Mouse (Mus musculus): ENCODE results near the gene Cdc37l1. TPM values are rescaled to one million over a fixed set of nuclear protein-coding genes. Genes with fewer than 3 reads are reported as not detected.

Gene Cdc37l1
- polyA plus RNA-seq, 1 experiment from 2014 or later, result 46.7 TPM

DNA sequence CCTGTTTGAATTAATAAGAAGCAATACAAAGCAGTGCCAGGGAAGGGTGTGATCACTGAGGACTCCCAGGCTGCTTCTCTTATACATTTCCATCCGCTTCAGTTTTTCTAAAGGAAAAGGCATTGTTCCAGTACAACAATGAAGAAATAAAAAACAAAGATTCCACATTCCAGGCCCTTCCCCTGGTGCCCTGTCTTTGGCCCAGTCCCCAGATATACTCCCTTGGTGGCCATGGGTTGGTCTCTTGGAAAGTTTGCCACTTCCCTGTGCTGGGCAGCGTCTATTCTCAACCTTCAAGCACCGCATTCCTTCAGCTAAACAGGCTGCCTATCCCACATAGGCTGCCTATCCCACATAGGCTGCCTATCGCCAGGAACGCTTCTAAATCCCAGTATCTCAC is 46.9 kb downstream of the Cdc37l1 start:
- Histone ChIP-seq H3K4me1 (no peaks in the 10 kb centered on the region), H3K27ac (replicated peaks) (no peak overlapping the region), H3K27me3 (replicated peaks) (no peaks in the 10 kb centered on the region), H3K9ac (replicated peaks) (no peak overlapping the region), H3K4me2 (no peak overlapping the region), H3K9me3 (replicated peaks) (no peaks in the 10 kb centered on the region), H3K36me3 (peaks cover 10% of the 10 kb centered on the region; the same call in 1 of the 2 replicates), H3K4me3 (replicated peaks) (no peak overlapping the region)
- WGBS, result 85% methylated on average over 5 of the region's 5 CpGs
- ATAC-seq (ENCODE audit: low FRiP score), result no peak

DNA sequence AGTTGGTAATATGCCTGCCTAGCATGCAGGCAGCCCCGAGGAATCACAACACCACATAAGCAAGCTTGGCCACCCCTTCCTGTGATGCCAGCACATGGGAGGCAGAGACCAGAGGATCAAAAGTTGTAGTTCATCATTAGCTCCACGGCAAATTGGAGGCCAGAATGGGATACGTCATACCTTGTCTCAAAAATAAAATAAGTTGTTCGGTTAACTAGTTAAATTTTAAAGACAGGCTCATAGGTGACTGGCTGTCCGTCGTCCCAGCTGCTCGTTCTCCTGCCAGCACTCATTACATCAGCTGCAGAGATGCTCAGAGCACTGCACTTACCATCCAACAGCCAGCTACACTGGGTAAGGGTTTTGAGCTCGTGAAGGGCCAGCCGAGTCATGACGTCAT is 47.4 kb downstream of the Cdc37l1 start:
- WGBS, result 95% methylated on average over 10 of the region's 10 CpGs
- Histone ChIP-seq H3K9ac (replicated peaks) (no peak overlapping the region), H3K27ac (replicated peaks) (no peak overlapping the region), H3K4me1 (no peaks in the 10 kb centered on the region), H3K9me3 (replicated peaks) (no peaks in the 10 kb centered on the region), H3K27me3 (replicated peaks) (no peaks in the 10 kb centered on the region), H3K36me3 (peaks cover 10% of the 10 kb centered on the region; the same call in 1 of the 2 replicates), H3K4me2 (no peak overlapping the region), H3K4me3 (replicated peaks) (no peak overlapping the region)
- ATAC-seq (ENCODE audit: low FRiP score), result no peak

DNA sequence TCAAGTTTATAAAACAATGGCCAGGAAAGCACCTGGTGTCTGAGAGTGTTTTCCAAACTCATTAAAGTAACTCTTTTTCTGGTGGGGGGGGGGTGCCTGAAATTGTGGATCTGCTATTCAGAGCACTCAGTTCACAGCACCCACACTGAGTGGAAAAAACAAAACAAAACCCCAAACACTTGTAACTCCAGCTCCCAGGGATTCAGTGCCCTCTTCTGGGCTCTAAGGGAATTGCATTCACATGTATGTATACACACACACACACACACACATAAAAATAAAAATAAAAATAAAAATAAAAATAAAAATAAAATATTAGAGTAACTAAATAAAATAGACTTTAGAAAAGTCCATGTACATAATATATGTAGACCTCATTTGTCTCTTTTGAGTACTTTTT is 49.2 kb downstream of the Cdc37l1 start:
- H3K36me3 ChIP-seq, result peaks cover 10% of the 10 kb centered on the region; the same call in 1 of the 2 replicates
- no peak for ATAC-seq (ENCODE audit: low FRiP score)

DNA sequence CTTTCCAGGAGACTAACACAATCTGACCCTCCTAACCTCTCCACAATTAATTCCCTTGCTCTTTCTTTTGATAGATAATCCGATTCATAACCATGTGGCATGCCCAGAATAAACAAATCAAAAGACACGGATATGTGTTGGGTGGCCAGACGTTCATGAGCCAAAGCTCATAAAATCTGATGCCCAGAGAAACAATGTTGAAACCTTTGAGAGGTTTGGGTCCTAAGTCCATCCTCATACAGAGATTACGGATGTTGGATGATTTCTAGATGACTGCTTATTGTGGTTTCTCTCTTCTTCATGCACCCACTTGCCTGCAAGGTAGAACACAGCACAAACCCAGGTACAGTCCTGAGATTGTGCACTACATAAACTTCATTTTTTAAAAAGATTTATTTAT is 50.1 kb downstream of the Cdc37l1 start:
- 94% methylated on average over 4 of the region's 4 CpGs for WGBS
- Histone ChIP-seq H3K9ac (replicated peaks) (no peak overlapping the region), H3K27me3 (replicated peaks) (no peaks in the 10 kb centered on the region), H3K4me3 (replicated peaks) (no peak overlapping the region), H3K27ac (replicated peaks) (no peak overlapping the region), H3K4me2 (no peak overlapping the region), H3K9me3 (replicated peaks) (no peaks in the 10 kb centered on the region), H3K36me3 (peaks cover 10% of the 10 kb centered on the region; the same call in 1 of the 2 replicates), H3K4me1 (peaks cover under 1% of the 10 kb centered on the region)
- ATAC-seq (ENCODE audit: low FRiP score), result no peak

More for the DNA sequence above, 49.2 kb downstream of the Cdc37l1 start:
- Histone ChIP-seq H3K9me3 (replicated peaks) (no peaks in the 10 kb centered on the region), H3K27me3 (replicated peaks) (no peaks in the 10 kb centered on the region), H3K4me2 (no peak overlapping the region), H3K9ac (replicated peaks) (no peak overlapping the region), H3K4me1 (no peaks in the 10 kb centered on the region; the same call in 1 of the 2 replicates), H3K27ac (replicated peaks) (no peak overlapping the region), H3K4me3 (replicated peaks) (no peak overlapping the region)

DNA sequence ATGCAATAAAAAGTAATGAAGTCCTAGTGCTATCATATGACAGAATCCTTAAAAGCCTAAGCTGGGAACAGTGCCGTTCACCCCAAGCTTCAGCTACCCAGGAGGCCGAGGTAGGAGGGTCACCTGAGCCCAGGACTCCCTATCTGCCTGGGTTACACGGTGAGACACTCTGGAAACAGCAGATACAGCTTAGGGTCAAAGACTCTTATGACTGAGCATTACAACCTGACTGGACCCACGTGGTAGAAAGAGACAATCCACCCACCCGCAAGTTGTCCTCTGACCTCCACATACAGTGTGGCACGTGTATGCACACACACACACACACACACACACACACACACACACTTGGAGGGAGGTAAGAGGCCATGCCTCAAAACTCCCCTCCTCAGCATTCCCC is 52.0 kb downstream of the Cdc37l1 start:
- 85% methylated on average over 6 of the region's 6 CpGs for WGBS
- no peak for ATAC-seq (ENCODE audit: low FRiP score)

DNA sequence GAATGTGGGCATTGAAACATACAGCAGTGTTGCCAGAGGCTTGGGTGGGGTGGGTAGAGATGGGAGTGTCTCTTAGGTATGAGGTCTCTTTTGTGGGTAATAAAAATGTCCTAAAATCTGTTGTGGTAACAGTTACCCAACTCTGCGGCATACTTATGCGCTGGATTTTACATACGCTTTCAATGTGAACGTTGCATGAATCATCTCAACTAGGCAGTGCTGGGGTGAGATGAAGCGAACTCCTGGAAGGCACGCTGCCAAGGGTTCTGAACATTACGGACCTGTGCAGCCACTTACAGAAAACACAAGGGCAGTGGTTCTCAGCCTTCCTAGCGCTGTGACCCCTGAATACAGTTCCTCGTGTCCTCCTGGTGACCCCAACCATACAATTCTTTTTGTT is 52.5 kb downstream of the Cdc37l1 start:
- peaks cover 20% of the 10 kb centered on the region for H3K4me1 ChIP-seq
- 84% methylated on average over 9 of the region's 9 CpGs for WGBS
- no peak overlapping the region for H3K9ac ChIP-seq (replicated peaks)
- no peaks in the 10 kb centered on the region for H3K27me3 ChIP-seq (replicated peaks)
- H3K27ac ChIP-seq (replicated peaks), result no peak overlapping the region
- H3K4me2 ChIP-seq, result no peak overlapping the region
- H3K9me3 ChIP-seq (replicated peaks), result no peaks in the 10 kb centered on the region
- H3K4me3 ChIP-seq (replicated peaks), result no peak overlapping the region
- no peaks in the 10 kb centered on the region for H3K36me3 ChIP-seq
- no peak for ATAC-seq (ENCODE audit: low FRiP score)

More for the DNA sequence above, 52.0 kb downstream of the Cdc37l1 start:
- Histone ChIP-seq H3K4me2 (no peak overlapping the region), H3K27ac (replicated peaks) (no peak overlapping the region), H3K9me3 (replicated peaks) (no peaks in the 10 kb centered on the region), H3K9ac (replicated peaks) (no peak overlapping the region), H3K36me3 (no peaks in the 10 kb centered on the region), H3K27me3 (replicated peaks) (no peaks in the 10 kb centered on the region), H3K4me3 (replicated peaks) (no peak overlapping the region), H3K4me1 (peaks cover 20% of the 10 kb centered on the region)

DNA sequence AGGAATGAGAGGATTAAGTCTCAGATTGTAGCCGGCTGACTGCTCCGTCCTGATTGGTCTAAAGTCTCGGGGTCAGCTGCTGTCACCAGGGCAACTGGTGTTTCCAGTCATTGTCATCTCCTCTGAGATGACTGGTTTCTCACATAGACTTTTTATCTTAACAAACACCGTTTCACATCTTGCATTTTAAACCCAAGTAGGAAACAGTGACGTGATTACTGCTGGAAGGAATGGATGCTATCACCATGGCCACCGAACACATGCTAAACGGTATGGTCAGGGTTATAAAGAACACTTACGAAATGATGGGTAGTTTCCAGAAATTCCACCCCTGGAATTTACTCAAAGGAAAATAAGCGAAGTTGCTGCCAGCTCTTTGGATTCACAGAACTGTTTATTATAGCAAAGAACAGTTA is 54.2 kb downstream of the Cdc37l1 start:
- WGBS, result 22% methylated on average over 9 of the region's 9 CpGs
- H3K9ac ChIP-seq (replicated peaks), result no peak overlapping the region
- no peaks in the 10 kb centered on the region for H3K9me3 ChIP-seq (replicated peaks)
- no peak overlapping the region for H3K4me2 ChIP-seq
- H3K27ac ChIP-seq (replicated peaks), result no peak overlapping the region
- no peaks in the 10 kb centered on the region for H3K36me3 ChIP-seq
- peaks cover 25% of the 10 kb centered on the region for H3K4me1 ChIP-seq
- no peak overlapping the region for H3K4me3 ChIP-seq (replicated peaks)
- H3K27me3 ChIP-seq (replicated peaks), result no peaks in the 10 kb centered on the region
- no peak for ATAC-seq (ENCODE audit: low FRiP score)

DNA sequence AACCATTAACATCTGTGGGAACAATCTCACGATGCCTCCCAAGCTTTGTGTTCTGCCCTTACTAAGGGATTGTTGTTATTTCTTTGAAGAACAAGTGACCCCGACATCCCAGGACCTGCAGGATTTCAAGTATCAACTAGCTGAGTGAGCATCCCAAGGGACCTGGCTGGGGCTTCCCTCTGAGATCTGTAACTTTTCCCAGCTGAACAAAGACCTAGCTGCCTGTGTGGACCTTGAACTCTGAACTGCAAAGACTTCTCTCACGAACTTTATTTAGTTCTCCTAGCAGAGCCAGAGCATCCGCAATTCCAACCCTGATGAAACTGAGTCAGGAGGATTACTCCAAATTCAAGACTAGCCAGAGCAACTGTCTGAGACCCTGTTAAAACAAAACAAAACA is 55.2 kb downstream of the Cdc37l1 start:
- Histone ChIP-seq H3K9me3 (replicated peaks) (no peaks in the 10 kb centered on the region), H3K36me3 (no peaks in the 10 kb centered on the region), H3K4me2 (peak overlapping the region; percentile 80), H3K27me3 (replicated peaks) (no peaks in the 10 kb centered on the region), H3K4me3 (replicated peaks) (no peak overlapping the region), H3K4me1 (peaks cover 25% of the 10 kb centered on the region), H3K27ac (replicated peaks) (no peak overlapping the region), H3K9ac (replicated peaks) (no peak overlapping the region)
- ATAC-seq (ENCODE audit: low FRiP score), result no peak
- 72% methylated on average over 4 of the region's 4 CpGs for WGBS

DNA sequence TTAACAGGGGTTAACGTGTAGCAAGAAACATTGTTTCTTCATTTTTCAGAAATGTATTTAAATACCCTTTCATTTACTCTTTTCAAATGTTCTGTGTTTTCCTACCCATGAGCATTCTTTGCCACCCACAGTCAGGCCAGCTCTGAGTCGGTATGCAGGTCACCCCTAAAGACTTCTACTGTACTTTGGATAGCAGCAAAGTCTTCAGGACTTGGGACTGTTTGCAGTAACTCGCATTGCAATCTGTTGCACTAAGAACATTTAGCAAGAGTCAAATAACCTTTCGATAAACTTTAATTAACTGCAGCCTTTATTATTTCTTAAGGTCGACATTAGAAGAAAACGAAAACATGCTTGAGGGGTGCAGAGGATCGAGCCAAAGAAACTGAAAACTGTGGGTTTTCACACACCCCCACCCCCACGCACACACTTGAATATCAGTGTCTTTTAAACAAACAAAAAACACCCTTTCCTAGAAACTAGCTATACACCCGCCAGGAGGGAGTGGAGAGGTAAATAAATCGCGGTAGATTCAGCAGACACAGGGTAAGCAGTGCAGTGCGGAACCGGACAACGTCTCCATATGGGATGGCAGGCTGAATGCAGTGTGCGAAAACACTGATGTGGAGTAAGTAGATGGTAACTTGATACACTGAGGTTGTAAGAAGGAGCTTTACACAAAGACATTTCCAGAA is 56.0 kb downstream of the Cdc37l1 start:
- Histone ChIP-seq H3K9me3 (replicated peaks) (no peaks in the 10 kb centered on the region), H3K4me2 (peak overlapping the region; percentile 80), H3K27ac (replicated peaks) (peak overlapping the region; percentile 37; the same call in 1 of the 2 replicates), H3K27me3 (replicated peaks) (no peaks in the 10 kb centered on the region), H3K9ac (replicated peaks) (no peak overlapping the region), H3K36me3 (no peaks in the 10 kb centered on the region), H3K4me1 (peaks cover 25% of the 10 kb centered on the region), H3K4me3 (replicated peaks) (peak overlapping the region; percentile 81)
- WGBS, result 56% methylated on average over 15 of the region's 15 CpGs
- ATAC-seq (ENCODE audit: low FRiP score), result no peak

DNA sequence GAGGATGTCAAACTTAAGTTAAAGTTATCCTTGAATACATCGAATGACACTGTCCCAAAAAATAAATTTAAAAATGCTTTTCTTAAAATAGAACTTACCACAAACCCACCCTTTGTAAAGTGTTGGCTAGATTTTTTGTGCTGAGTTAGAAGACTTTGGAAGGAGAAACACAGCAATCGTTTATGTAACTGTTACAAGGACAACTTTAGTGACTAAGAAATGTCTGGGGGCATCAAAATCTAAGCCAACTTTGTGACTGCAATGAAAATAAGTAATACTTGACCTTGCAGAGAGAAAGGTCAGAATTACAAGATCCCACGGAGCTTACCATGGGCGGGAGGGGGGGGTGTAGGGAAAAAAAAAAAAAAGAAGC is 56.8 kb downstream of the Cdc37l1 start:
- Histone ChIP-seq H3K9ac (replicated peaks) (peak overlapping the region; percentile 98), H3K36me3 (no peaks in the 10 kb centered on the region), H3K4me3 (replicated peaks) (peak overlapping the region; percentile 81), H3K27ac (replicated peaks) (peak overlapping the region; percentile 1; the same call in 1 of the 2 replicates), H3K9me3 (replicated peaks) (no peaks in the 10 kb centered on the region), H3K4me2 (peak overlapping the region; percentile 80), H3K4me1 (peaks cover 25% of the 10 kb centered on the region), H3K27me3 (replicated peaks) (no peaks in the 10 kb centered on the region)
- ATAC-seq (ENCODE audit: low FRiP score), result no peak
- WGBS, result 34% methylated on average over 4 of the region's 4 CpGs

DNA sequence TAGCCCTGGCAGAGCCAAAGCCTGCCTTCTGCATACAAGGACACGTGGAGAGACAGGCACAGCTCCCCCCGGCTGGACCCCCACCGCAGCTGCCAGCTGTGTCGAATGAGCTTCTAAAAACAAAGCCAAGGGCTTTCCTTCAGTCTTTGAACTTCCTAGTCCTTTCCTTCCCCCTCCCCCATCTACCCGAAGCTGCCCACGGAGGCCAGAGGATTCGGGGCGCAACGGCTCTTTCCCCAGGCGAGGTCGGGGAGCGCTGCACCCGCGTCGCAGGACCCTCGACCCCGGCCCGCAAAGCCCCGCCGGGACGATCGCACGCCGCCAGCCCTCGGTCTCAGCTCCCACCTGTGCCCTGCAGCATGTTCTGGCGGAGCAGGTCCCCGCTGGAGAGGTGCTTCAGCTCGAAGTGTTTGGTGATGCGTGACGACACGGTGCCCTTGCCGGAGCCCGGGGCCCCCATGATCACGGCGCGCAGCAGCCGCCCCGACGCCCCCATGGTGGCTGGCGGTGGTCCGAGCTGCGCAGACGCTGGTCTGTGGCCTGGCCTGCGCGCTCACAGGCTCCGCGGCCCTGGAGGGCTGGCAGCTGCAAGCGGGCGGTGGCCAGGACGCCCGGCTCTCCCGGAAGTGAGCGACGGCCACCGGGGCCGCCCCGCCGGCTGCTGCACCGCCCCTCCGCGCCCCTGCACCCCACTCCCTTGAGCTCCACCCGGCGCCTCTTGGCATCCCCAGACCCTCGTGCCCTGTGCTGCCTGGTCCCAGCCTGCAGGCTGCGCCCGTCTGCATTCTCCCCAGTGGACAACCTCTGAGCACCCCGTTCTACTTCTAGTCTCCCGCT is 57.4 kb downstream of the Cdc37l1 start, which contains the start of gene Ak3:
TSS of gene Ak3 (minus strand) at position 628 of the 837 bp plus-strand sequence.
- H3K4me1 ChIP-seq, result peaks cover 25% of the 10 kb centered on the region
- peak within 1 kb of the TSS; percentile 98 for H3K9ac ChIP-seq (replicated peaks)
- peak; percentile 90 for ATAC-seq (ENCODE audit: low FRiP score)
- H3K4me2 ChIP-seq, result peak within 1 kb of the TSS; percentile 80
- H3K27me3 ChIP-seq (replicated peaks), result no peaks in the 10 kb centered on the region
- no peaks in the 10 kb centered on the region for H3K36me3 ChIP-seq
- peak within 1 kb of the TSS; percentile 76 for H3K27ac ChIP-seq (replicated peaks)
- WGBS, result under 1% methylated on average over 68 of the region's 68 CpGs
- H3K4me3 ChIP-seq (replicated peaks), result peak within 1 kb of the TSS; percentile 81
- H3K9me3 ChIP-seq (replicated peaks), result no peaks in the 10 kb centered on the region
